Comparison of ENCODE assay signal across 19 mouse cellular contexts in genomic region chr14:57282591-57282990, GRCm38 (mm10).
"Had no signal": no experiment of that assay in that cellular context is flagged by ENCODE, and none has a peak within 500 bp of the region (broad histone marks: within the 10 kb centered on the region; RNA-seq: fewer than 3 reads in every experiment).

No protein-coding gene starts in this region.

- ATAC-seq: liver, embryonic 12.5 days had no signal

- H3K9me3 ChIP-seq: liver, embryonic 12.5 days; midbrain, embryonic 12.5 days; neural tube, embryonic 13.5 days; neural tube, embryonic 15.5 days; stomach, embryonic 15.5 days had no signal

- H3K4me1 ChIP-seq: liver, embryonic 12.5 days; neural tube, embryonic 15.5 days; stomach, embryonic 15.5 days had no signal

- H3K9ac ChIP-seq: liver, embryonic 12.5 days; liver, embryonic 14.5 days; lung, embryonic 14.5 days; midbrain, embryonic 12.5 days; neural tube, embryonic 13.5 days; neural tube, embryonic 15.5 days; stomach, embryonic 15.5 days had no signal

- H3K4me2 ChIP-seq: liver, embryonic 12.5 days; lung, embryonic 14.5 days; midbrain, embryonic 12.5 days; neural tube, embryonic 13.5 days; neural tube, embryonic 15.5 days; stomach, embryonic 15.5 days had no signal

- DNase-seq: lung, adult 18-20 months; lung, embryonic 14.5 days; lung, postnatal 10 days; lung, postnatal 4 days; retina, postnatal 1 day; right cerebral cortex, adult 18-20 months; right cerebral cortex, postnatal 25 days; right cerebral cortex, postnatal 4 days; spleen, adult 18-20 months; thymus, adult 2 months; thymus, postnatal 36 days had no signal

- H3K27ac ChIP-seq: liver, embryonic 12.5 days; liver, embryonic 14.5 days; midbrain, embryonic 12.5 days; neural tube, embryonic 13.5 days; neural tube, embryonic 15.5 days; stomach, embryonic 15.5 days; stomach, postnatal 0 days had no signal

- H3K36me3 ChIP-seq: liver, embryonic 12.5 days; midbrain, embryonic 12.5 days; neural tube, embryonic 13.5 days; neural tube, embryonic 15.5 days; stomach, embryonic 15.5 days had no signal

- H3K4me3 ChIP-seq: liver, embryonic 12.5 days; midbrain, embryonic 12.5 days; myocyte; neural tube, embryonic 13.5 days; neural tube, embryonic 15.5 days; stomach, embryonic 15.5 days had no signal

- H3K27me3 ChIP-seq: liver, embryonic 12.5 days; midbrain, embryonic 12.5 days; neural tube, embryonic 13.5 days; neural tube, embryonic 15.5 days; stomach, embryonic 15.5 days had no signal
